Mouse (Mus musculus) thymus, adult 2 months (tissue): ENCODE measurements around the gene Ccdc117.

ENCODE experiments used
- CTCF ChIP-seq: fragments of 200-500 bp; IDR thresholded peaks from 2 replicates; pipeline ENCODE4 v1.5.1; 2012; ENCODE audit warnings: mild to moderate bottlenecking, control low read depth, low read length, moderate library complexity, borderline replicate concordance; ENCODE audit not compliant: control insufficient read depth, poor library complexity, insufficient read depth; ENCODE audit errors: extremely low read depth
- POLR2A ChIP-seq: fragments of 200-500 bp; IDR thresholded peaks from 2 replicates; pipeline ENCODE4 v1.6.1; 2012; ENCODE audit warnings: mild to moderate bottlenecking, low read length, control low read depth, moderate library complexity; ENCODE audit not compliant: control insufficient read depth, poor library complexity, insufficient read depth; ENCODE audit errors: extremely low read depth

DNA sequence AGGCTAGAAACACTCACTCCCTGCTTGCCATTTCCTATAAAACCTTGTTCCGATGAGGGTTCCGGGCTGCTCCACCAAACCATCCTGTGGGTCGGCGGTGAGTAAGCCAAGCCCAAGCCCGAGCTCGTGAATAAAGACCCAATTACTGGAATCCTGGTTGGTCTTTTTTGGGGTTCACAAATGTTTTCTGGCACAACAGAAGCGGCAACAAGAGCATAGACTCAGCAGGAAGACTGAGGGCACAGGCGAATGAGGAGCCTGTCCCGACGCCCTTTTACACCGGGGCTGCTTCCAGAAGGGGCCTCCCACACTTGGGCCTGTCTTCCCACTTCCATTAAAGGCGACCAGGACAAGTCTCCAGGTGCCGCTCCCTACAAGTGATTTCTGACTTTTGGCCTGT lies 59.4 kb downstream of the Ccdc117 start:
- no peak for TF ChIP-seq POLR2A
- no peak for TF ChIP-seq CTCF
